In genomic region chrX:74277916-74278315, GRCm38 (mm10) we compare ENCODE assay signal across 18 mouse cellular contexts. TPM values are rescaled to one million over a fixed set of nuclear protein-coding genes. Genes with fewer than 3 reads are reported as not detected.
A peak's percentile ranks its signal among the peaks of the same experiment; 100 is the strongest.
DNase-seq lines count a peak whose midpoint lies in the region; ATAC-seq and TF ChIP-seq lines count a peak whose summit lies in the region.
"Had no signal": no experiment of that assay in that cellular context is flagged by ENCODE, and none has a peak within 500 bp of the region (broad histone marks: within the 10 kb centered on the region; RNA-seq: fewer than 3 reads in every experiment).

No protein-coding gene starts in this region.

- no peaks in the 10 kb centered on the region for H3K4me1 ChIP-seq in lung, postnatal 0 days (ENCODE audit: insufficient read depth, low read depth, low read length)

- H3K27me3 ChIP-seq in lung, postnatal 0 days (replicated peaks; ENCODE audit: insufficient read depth, low read length) = no peaks in the 10 kb centered on the region
- H3K27me3 ChIP-seq: embryonic facial prominence, embryonic 15.5 days; liver, embryonic 13.5 days; midbrain, embryonic 12.5 days had no signal

- H3K27ac ChIP-seq in lung, postnatal 0 days (ENCODE audit: low read length) = no peak overlapping the region
- H3K27ac ChIP-seq: embryonic facial prominence, embryonic 15.5 days; hindbrain, embryonic 14.5 days; liver, embryonic 13.5 days; midbrain, embryonic 12.5 days had no signal

- peak; percentile 30 for DNase-seq in lung, postnatal 0 days (ENCODE audit: low spot score)
- DNase-seq in lung, postnatal 10 days = no peak
- DNase-seq in MEL-GATA-1-ER (ENCODE audit: extremely low read depth, low read depth) = peak; percentile 93
- DNase-seq in left cerebral cortex, adult 18-20 months (ENCODE audit: low spot score in 2 of 2) = no peak
- no peak for DNase-seq in frontal cortex, adult 2 months (ENCODE audit: extremely low spot score in 1 of 2, low spot score in 1 of 2)
- DNase-seq: adrenal gland, adult 2 months; cerebellum, adult 18-20 months; gastrocnemius, postnatal 25 days; heart, postnatal 4 days; kidney, postnatal 4 days; liver, embryonic 13.5 days; lung, embryonic 14.5 days had no signal

- H3K36me3 ChIP-seq in lung, postnatal 0 days (ENCODE audit: insufficient read depth, low read length) = no peaks in the 10 kb centered on the region
- H3K36me3 ChIP-seq: midbrain, embryonic 12.5 days had no signal

- H3K9me3 ChIP-seq in lung, postnatal 0 days (ENCODE audit: low read length) = no peaks in the 10 kb centered on the region
- H3K9me3 ChIP-seq: embryonic facial prominence, embryonic 15.5 days; liver, embryonic 13.5 days; midbrain, embryonic 12.5 days had no signal

- no peak for ATAC-seq in lung, postnatal 0 days
- peak; percentile 31 for ATAC-seq in megakaryocyte, adult 5-6 weeks (ENCODE audit: poor library complexity, severe bottlenecking)
- ATAC-seq in inflammation-experienced regulatory T-cells, adult 6 months = no peak
- ATAC-seq: forebrain, embryonic 14.5 days had no signal

- no peak for TF ChIP-seq EP300 in lung, postnatal 0 days (IDR thresholded peaks at IDR 0.05)

- H3K9ac ChIP-seq in lung, postnatal 0 days (replicated peaks; ENCODE audit: low read depth) = no peak overlapping the region
- H3K9ac ChIP-seq: embryonic facial prominence, embryonic 15.5 days; hindbrain, embryonic 14.5 days; liver, embryonic 13.5 days; lung, embryonic 14.5 days; midbrain, embryonic 12.5 days had no signal

- no peak for TF ChIP-seq CTCF in lung, postnatal 0 days (IDR thresholded peaks at IDR 0.05)

- WGBS in lung, postnatal 0 days = 73% methylated on average over 8 of the region's 8 CpGs

- H3K4me2 ChIP-seq in lung, postnatal 0 days (replicated peaks; ENCODE audit: low read depth, low read length) = no peak overlapping the region
- H3K4me2 ChIP-seq: embryonic facial prominence, embryonic 15.5 days; hindbrain, embryonic 14.5 days; liver, embryonic 13.5 days; lung, embryonic 14.5 days; midbrain, embryonic 12.5 days had no signal

- no peak overlapping the region for H3K4me3 ChIP-seq in lung, postnatal 0 days (ENCODE audit: low read depth, low read length)
- H3K4me3 ChIP-seq: embryonic facial prominence, embryonic 15.5 days; liver, embryonic 13.5 days; midbrain, embryonic 12.5 days had no signal

RNA-seq across cellular contexts. Expression of gene Taz, which starts 3.8 kb away (rescaled TPM):
- 82.7 and 84.9 TPM in 2 replicates for polyA plus RNA-seq in lung, postnatal 0 days (2015; fragmentation: Nextera tagmentation; extraction: Ambion mirVana)
- total RNA-seq in megakaryocyte, adult 5-6 weeks (2015) = 45.2 and 49.3 TPM in 2 replicates
- 28.1 and 33.1 TPM in 2 replicates for total RNA-seq in megakaryocyte, adult 5-6 weeks (2017)
- 10 to 100 TPM; 60.4 to 62.5 TPM for total RNA-seq in left cerebral cortex, adult 18-20 months (2021)
- polyA plus RNA-seq in inflammation-experienced regulatory T-cells, adult 6 months (2017; shearing (Covaris generic)) = 10 to 100 TPM; 28.8 to 66.0 (median 58.8) TPM
- polyA plus RNA-seq in frontal cortex, adult 2 months (2012; rRNA removed) = 95.1 and 109 TPM in 2 replicates

RNA-seq across cellular contexts. Expression of gene Dnase1l1, which starts 4.2 kb away (rescaled TPM):
- polyA plus RNA-seq in lung, postnatal 0 days (2015; fragmentation: Nextera tagmentation; extraction: Ambion mirVana) = 27.7 and 33.0 TPM in 2 replicates
- total RNA-seq in megakaryocyte, adult 5-6 weeks (2015) = 105 and 116 TPM in 2 replicates
- total RNA-seq in megakaryocyte, adult 5-6 weeks (2017) = 63.8 and 69.1 TPM in 2 replicates
- total RNA-seq in left cerebral cortex, adult 18-20 months (2021) = 1 to 10 TPM; 3.0 to 3.3 TPM
- polyA plus RNA-seq in inflammation-experienced regulatory T-cells, adult 6 months (2017; shearing (Covaris generic)) = 10 to 100 TPM; 17.0 to 35.0 (median 23.7) TPM
- 3.7 and 4.8 TPM in 2 replicates for polyA plus RNA-seq in frontal cortex, adult 2 months (2012; rRNA removed)

RNA-seq across cellular contexts. Expression of gene Rpl10, which starts 7.3 kb away (rescaled TPM):
- 661 and 759 TPM in 2 replicates for polyA plus RNA-seq in lung, postnatal 0 days (2015; fragmentation: Nextera tagmentation; extraction: Ambion mirVana)
- 2,650 and 3,055 TPM in 2 replicates for total RNA-seq in megakaryocyte, adult 5-6 weeks (2015)
- total RNA-seq in megakaryocyte, adult 5-6 weeks (2017) = 1,311 and 1,465 TPM in 2 replicates
- 100 to 1,000 TPM; 188 to 216 TPM for total RNA-seq in left cerebral cortex, adult 18-20 months (2021)
- polyA plus RNA-seq in inflammation-experienced regulatory T-cells, adult 6 months (2017; shearing (Covaris generic)) = 1,000 to 10,000 TPM in 1 of 3 experiments, 100 to 1,000 TPM in 2; 478 to 1,649 (median 679) TPM
- polyA plus RNA-seq in frontal cortex, adult 2 months (2012; rRNA removed) = 698 and 796 TPM in 2 replicates

RNA-seq across cellular contexts. Expression of gene Atp6ap1, which starts 19.0 kb away (rescaled TPM):
- 129 and 140 TPM in 2 replicates for polyA plus RNA-seq in lung, postnatal 0 days (2015; fragmentation: Nextera tagmentation; extraction: Ambion mirVana)
- 229 and 231 TPM in 2 replicates for total RNA-seq in megakaryocyte, adult 5-6 weeks (2015)
- total RNA-seq in megakaryocyte, adult 5-6 weeks (2017) = 218 and 254 TPM in 2 replicates
- 100 to 1,000 TPM; 353 to 362 TPM for total RNA-seq in left cerebral cortex, adult 18-20 months (2021)
- 100 to 1,000 TPM; 130 to 165 (median 156) TPM for polyA plus RNA-seq in inflammation-experienced regulatory T-cells, adult 6 months (2017; shearing (Covaris generic))
- polyA plus RNA-seq in frontal cortex, adult 2 months (2012; rRNA removed) = 465 and 472 TPM in 2 replicates

RNA-seq across cellular contexts. Expression of gene Emd, which starts 23.4 kb away (rescaled TPM):
- polyA plus RNA-seq in lung, postnatal 0 days (2015; fragmentation: Nextera tagmentation; extraction: Ambion mirVana) = 16.1 and 18.6 TPM in 2 replicates
- 89.4 and 95.2 TPM in 2 replicates for total RNA-seq in megakaryocyte, adult 5-6 weeks (2015)
- total RNA-seq in megakaryocyte, adult 5-6 weeks (2017) = 73.3 and 99.8 TPM in 2 replicates
- 10 to 100 TPM; 35.3 to 39.6 TPM for total RNA-seq in left cerebral cortex, adult 18-20 months (2021)
- 10 to 100 TPM; 22.4 to 91.9 (median 32.8) TPM for polyA plus RNA-seq in inflammation-experienced regulatory T-cells, adult 6 months (2017; shearing (Covaris generic))
- polyA plus RNA-seq in frontal cortex, adult 2 months (2012; rRNA removed) = 45.2 and 45.8 TPM in 2 replicates

Comparison
In these comparisons a context has a peak if more than half of its experiments do, and no peak if none do; other contexts are left out.
1. DNase-seq: peak in lung, postnatal 0 days (single experiment) and MEL-GATA-1-ER (single experiment); none in lung, postnatal 10 days (single experiment), left cerebral cortex, adult 18-20 months (0 of 2) and frontal cortex, adult 2 months (0 of 2).